Mouse (Mus musculus) small intestine, adult 2 months (tissue): Measurements from ENCODE around the gene Txnrd2.

Source experiments
- CTCF ChIP-seq: fragments of 200-500 bp; IDR thresholded peaks from 2 replicates; pipeline ENCODE4 v1.5.1; 2012; ENCODE audit warnings: low read depth, mild to moderate bottlenecking, control low read depth, inconsistent platforms, low read length, moderate library complexity, mixed read lengths; ENCODE audit not compliant: insufficient replicate concordance, insufficient read length; ENCODE audit errors: extremely low read depth
- POLR2A ChIP-seq: fragments of 200-500 bp; IDR thresholded peaks from 2 replicates; pipeline ENCODE4 v1.6.1; 2012; ENCODE audit warnings: low read depth, mild to moderate bottlenecking, control low read depth, inconsistent platforms, low read length, moderate library complexity

- TF ChIP-seq CTCF = no peak
- TF ChIP-seq POLR2A = no peak
Measured at GRCm38 (mm10) chr16:18423915-18424265, 2.3 kb upstream of the Txnrd2 start.
